Mouse (Mus musculus): ENCODE data around the gene Scube1. TPM values are rescaled to one million over a fixed set of nuclear protein-coding genes. Genes with fewer than 3 reads are reported as not detected.
A peak's percentile ranks its signal among the peaks of the same experiment; 100 is the strongest.

The Scube1 gene
- total and polyA plus RNA-seq, 3 experiments = not detected

- H3K27ac ChIP-seq (ENCODE audit: control insufficient read depth, low read depth, low read length) = no peak overlapping the region
- H3K4me3 ChIP-seq (ENCODE audit: control insufficient read depth in 1 of 2, insufficient read depth in 1 of 2, low read depth in 2 of 2, low read length in 2 of 2) = no peak overlapping the region
- no peak for DNase-seq (ENCODE audit: low read depth, low spot score)
- no peaks in the 10 kb centered on the region for H3K79me2 ChIP-seq (ENCODE audit: control insufficient read depth, insufficient read depth, low read length, poor library complexity)
- no peaks in the 10 kb centered on the region for H3K9me3 ChIP-seq (replicated peaks; ENCODE audit: insufficient read depth, low read length)
- H3K27me3 ChIP-seq (ENCODE audit: control insufficient read depth in 1 of 2, insufficient read depth in 2 of 2, low read length in 2 of 2) = no peaks in the 10 kb centered on the region
- no peaks in the 10 kb centered on the region for H3K36me3 ChIP-seq (ENCODE audit: control insufficient read depth in 1 of 2, insufficient read depth in 2 of 2, low read length in 2 of 2)
- no peak overlapping the region for H3K9ac ChIP-seq (ENCODE audit: control insufficient read depth, low read depth, low read length, poor library complexity, severe bottlenecking)
- no peaks in the 10 kb centered on the region for H3K4me1 ChIP-seq (ENCODE audit: control insufficient read depth in 1 of 2, insufficient read depth in 2 of 2, low read length in 2 of 2)
- TF ChIP-seq TCF12 (IDR thresholded peaks at IDR 0.05; ENCODE audit: low read depth, low read length) (no peak), TAL1 (IDR thresholded peaks at IDR 0.05; ENCODE audit: low read length) (no peak), CTCF (IDR thresholded peaks at IDR 0.05 in 2 of 3, conservative IDR thresholded peaks at IDR 0.05 in 1 of 3; ENCODE audit: control insufficient read depth in 1 of 3, insufficient read depth in 1 of 3, low read depth in 2 of 3, low read length in 3 of 3, poor library complexity in 1 of 3, severe bottlenecking in 1 of 3) (peak; percentile 12 to 59 (median 46); a peak in 4 of 6 replicates), ZKSCAN1 (IDR thresholded peaks at IDR 0.05; ENCODE audit: low read depth, low read length) (no peak), SMC3 (IDR thresholded peaks at IDR 0.05; ENCODE audit: low read depth, low read length) (peak; percentile 23; the same call in 1 of the 2 replicates)
These were observed 35.9 kb upstream of the Scube1 start for GRCm38 (mm10) chr15:83760683-83761082.

GRCm38 (mm10) chr15:83758958-83759357 is 34.1 kb upstream of the Scube1 start:
- no peaks in the 10 kb centered on the region for H3K4me1 ChIP-seq (ENCODE audit: control insufficient read depth in 1 of 2, insufficient read depth in 2 of 2, low read length in 2 of 2)
- no peaks in the 10 kb centered on the region for H3K36me3 ChIP-seq (ENCODE audit: control insufficient read depth in 1 of 2, insufficient read depth in 2 of 2, low read length in 2 of 2)
- no peak overlapping the region for H3K27ac ChIP-seq (ENCODE audit: control insufficient read depth, low read depth, low read length)
- no peaks in the 10 kb centered on the region for H3K79me2 ChIP-seq (ENCODE audit: control insufficient read depth, insufficient read depth, low read length, poor library complexity)
- DNase-seq (ENCODE audit: low read depth, low spot score) = no peak
- H3K9ac ChIP-seq (ENCODE audit: control insufficient read depth, low read depth, low read length, poor library complexity, severe bottlenecking) = no peak overlapping the region
- H3K27me3 ChIP-seq (ENCODE audit: control insufficient read depth in 1 of 2, insufficient read depth in 2 of 2, low read length in 2 of 2) = no peaks in the 10 kb centered on the region
- no peaks in the 10 kb centered on the region for H3K9me3 ChIP-seq (replicated peaks; ENCODE audit: insufficient read depth, low read length)
- TF ChIP-seq POLR2AphosphoS5 (IDR thresholded peaks at IDR 0.05; ENCODE audit: borderline replicate concordance, low read depth, low read length) = no peak
- TF ChIP-seq RAD21 (IDR thresholded peaks at IDR 0.05; ENCODE audit: low read depth, low read length) = peak; percentile 47
- TF ChIP-seq CTCF (IDR thresholded peaks at IDR 0.05 in 2 of 3, conservative IDR thresholded peaks at IDR 0.05 in 1 of 3; ENCODE audit: control insufficient read depth in 1 of 3, insufficient read depth in 1 of 3, low read depth in 2 of 3, low read length in 3 of 3, poor library complexity in 1 of 3, severe bottlenecking in 1 of 3) = peak; percentile 20 to 42 (median 39); a peak in 5 of 6 replicates
- TF ChIP-seq ZC3H11A (IDR thresholded peaks at IDR 0.05; ENCODE audit: low read depth, low read length) = 0 out of 2 replicates have a peak, but pooled peaks have one; percentile 7
- peak; percentile 29 for TF ChIP-seq SMC3 (IDR thresholded peaks at IDR 0.05; ENCODE audit: low read depth, low read length)
- no peak for TF ChIP-seq POLR2AphosphoS2 (IDR thresholded peaks at IDR 0.05; ENCODE audit: low read length)
- TF ChIP-seq ZNF384 (IDR thresholded peaks at IDR 0.05; ENCODE audit: low read depth, low read length) = peak; percentile 70
- no peak overlapping the region for H3K4me3 ChIP-seq (ENCODE audit: control insufficient read depth in 1 of 2, insufficient read depth in 1 of 2, low read depth in 2 of 2, low read length in 2 of 2)

- H3K27me3 ChIP-seq (ENCODE audit: control insufficient read depth in 1 of 2, insufficient read depth in 2 of 2, low read length in 2 of 2) = no peaks in the 10 kb centered on the region
- peak; percentile 10 for DNase-seq (ENCODE audit: low read depth, low spot score)
- no peak overlapping the region for H3K27ac ChIP-seq (ENCODE audit: control insufficient read depth, low read depth, low read length)
- no peak overlapping the region for H3K4me3 ChIP-seq (ENCODE audit: control insufficient read depth in 1 of 2, insufficient read depth in 1 of 2, low read depth in 2 of 2, low read length in 2 of 2)
- H3K9ac ChIP-seq (ENCODE audit: control insufficient read depth, low read depth, low read length, poor library complexity, severe bottlenecking) = no peak overlapping the region
- TF ChIP-seq TAL1 (IDR thresholded peaks at IDR 0.05; ENCODE audit: low read length) (no peak), MAZ (IDR thresholded peaks at IDR 0.05; ENCODE audit: low read depth, low read length) (no peak), MXI1 (IDR thresholded peaks at IDR 0.05; ENCODE audit: low read depth, low read length) (no peak), RAD21 (IDR thresholded peaks at IDR 0.05; ENCODE audit: low read depth, low read length) (peak; percentile 6; the same call in 1 of the 2 replicates), CHD1 (IDR thresholded peaks at IDR 0.05; ENCODE audit: low read depth, low read length) (no peak), KAT2A (conservative IDR thresholded peaks at IDR 0.05; ENCODE audit: low read depth, low read length) (no peak), CTCF (IDR thresholded peaks at IDR 0.05 in 2 of 3, conservative IDR thresholded peaks at IDR 0.05 in 1 of 3; ENCODE audit: control insufficient read depth in 1 of 3, insufficient read depth in 1 of 3, low read depth in 2 of 3, low read length in 3 of 3, poor library complexity in 1 of 3, severe bottlenecking in 1 of 3) (peak; percentile 40 to 62 (median 46); a peak in 5 of 6 replicates), TCF12 (IDR thresholded peaks at IDR 0.05; ENCODE audit: low read depth, low read length) (no peak)
- H3K9me3 ChIP-seq (replicated peaks; ENCODE audit: insufficient read depth, low read length) = no peaks in the 10 kb centered on the region
- H3K36me3 ChIP-seq (ENCODE audit: control insufficient read depth in 1 of 2, insufficient read depth in 2 of 2, low read length in 2 of 2) = no peaks in the 10 kb centered on the region
- H3K4me1 ChIP-seq (ENCODE audit: control insufficient read depth in 1 of 2, insufficient read depth in 2 of 2, low read length in 2 of 2) = no peaks in the 10 kb centered on the region
- H3K79me2 ChIP-seq (ENCODE audit: control insufficient read depth, insufficient read depth, low read length, poor library complexity) = no peaks in the 10 kb centered on the region
These were observed 31.9 kb upstream of the Scube1 start for GRCm38 (mm10) chr15:83756742-83757141.
